Mouse (Mus musculus) thymus, adult 2 months (tissue): ENCODE data around the gene Hnrnpa1.

Source experiments
- CTCF ChIP-seq: fragments of 200-500 bp; IDR thresholded peaks from 2 replicates; pipeline ENCODE4 v1.5.1; 2012; ENCODE audit warnings: mild to moderate bottlenecking, control low read depth, low read length, moderate library complexity, borderline replicate concordance; ENCODE audit not compliant: control insufficient read depth, poor library complexity, insufficient read depth; ENCODE audit errors: extremely low read depth
- POLR2A ChIP-seq: fragments of 200-500 bp; IDR thresholded peaks from 2 replicates; pipeline ENCODE4 v1.6.1; 2012; ENCODE audit warnings: mild to moderate bottlenecking, low read length, control low read depth, moderate library complexity; ENCODE audit not compliant: control insufficient read depth, poor library complexity, insufficient read depth; ENCODE audit errors: extremely low read depth

DNA sequence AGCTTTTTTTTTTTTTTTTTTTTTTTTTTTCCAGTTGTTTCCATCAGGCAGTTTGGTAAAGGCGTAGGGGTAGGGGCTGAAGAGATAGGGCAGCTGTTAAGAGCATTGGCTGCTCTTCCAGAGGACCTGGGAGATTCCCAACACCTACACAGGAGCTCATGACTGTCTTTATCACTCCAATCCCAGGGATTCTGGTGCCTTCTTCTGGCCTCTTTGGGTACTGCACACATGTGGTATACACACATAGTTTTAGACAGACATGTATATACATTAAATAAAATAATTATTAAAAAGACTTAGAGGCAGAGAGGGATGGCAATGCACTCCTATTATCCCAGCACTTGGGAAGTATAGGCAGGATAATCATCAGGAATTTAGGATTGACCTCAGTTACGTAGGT, 53.1 kb downstream of the Hnrnpa1 start:
- TF ChIP-seq CTCF (no peak), POLR2A (no peak)
